Mouse (Mus musculus): ENCODE data around the gene Hoxb4.

Hoxb4 gene

GRCm38 (mm10) chr11:96313806-96314428, 4.2 kb upstream of the Hoxb4 start:
- DNase-seq (ENCODE audit: low read depth, low spot score): no peak

- DNase-seq (ENCODE audit: low read depth, low spot score): no peak
These were observed 3.3 kb upstream of the Hoxb4 start for GRCm38 (mm10) chr11:96314671-96315343.

- no peak for DNase-seq (ENCODE audit: low read depth, low spot score)
These were observed 2.8 kb upstream of the Hoxb4 start for GRCm38 (mm10) chr11:96315344-96315681.

- no peak for DNase-seq (ENCODE audit: low read depth, low spot score)
These were observed 1.1 kb upstream of the Hoxb4 start for GRCm38 (mm10) chr11:96316696-96317607.

- DNase-seq (ENCODE audit: low read depth, low spot score): peak; percentile 94
These were observed 452 bp downstream of the Hoxb4 start for GRCm38 (mm10) chr11:96318368-96319070.

GRCm38 (mm10) chr11:96319071-96319902, 1.2 kb downstream of the Hoxb4 start:
- DNase-seq (ENCODE audit: low read depth, low spot score): peak; percentile 74

- DNase-seq (ENCODE audit: low read depth, low spot score): peak; percentile 76
These were observed 1.8 kb downstream of the Hoxb4 start for GRCm38 (mm10) chr11:96319910-96320309.

- no peak for DNase-seq (ENCODE audit: low read depth, low spot score)
These were observed 2.6 kb downstream of the Hoxb4 start for GRCm38 (mm10) chr11:96320688-96321087.

- DNase-seq (ENCODE audit: low read depth, low spot score): no peak
These were observed 3.8 kb downstream of the Hoxb4 start for GRCm38 (mm10) chr11:96321846-96322245.

GRCm38 (mm10) chr11:96322738-96323137, 4.7 kb downstream of the Hoxb4 start:
- no peak for DNase-seq (ENCODE audit: low read depth, low spot score)

- no peak for DNase-seq (ENCODE audit: low read depth, low spot score)
These were observed 5.1 kb downstream of the Hoxb4 start, which contains the start of gene Hoxb3 for GRCm38 (mm10) chr11:96323154-96323553. Hoxb3 (plus strand) TSS chr11:96323326.

GRCm38 (mm10) chr11:96324125-96324524, 6.1 kb downstream of the Hoxb4 start:
- no peak for DNase-seq (ENCODE audit: low read depth, low spot score)

- no peak for DNase-seq (ENCODE audit: low read depth, low spot score)
These were observed 6.9 kb downstream of the Hoxb4 start for GRCm38 (mm10) chr11:96324965-96325364.

- DNase-seq (ENCODE audit: low read depth, low spot score): peak; percentile 66
These were observed 7.7 kb downstream of the Hoxb4 start for GRCm38 (mm10) chr11:96325747-96326212.

- peak; percentile 41 for DNase-seq (ENCODE audit: low read depth, low spot score)
These were observed 8.6 kb downstream of the Hoxb4 start for GRCm38 (mm10) chr11:96326705-96327104.

- DNase-seq (ENCODE audit: low read depth, low spot score): no peak
These were observed 9.1 kb downstream of the Hoxb4 start for GRCm38 (mm10) chr11:96327122-96327521.

- no peak for DNase-seq (ENCODE audit: low read depth, low spot score)
These were observed 9.7 kb downstream of the Hoxb4 start for GRCm38 (mm10) chr11:96327750-96328149.

- no peak for DNase-seq (ENCODE audit: low read depth, low spot score)
These were observed 10.5 kb downstream of the Hoxb4 start for GRCm38 (mm10) chr11:96328605-96329004.

GRCm38 (mm10) chr11:96332105-96332504, 14.0 kb downstream of the Hoxb4 start:
- peak; percentile 72 for DNase-seq (ENCODE audit: low read depth, low spot score)

- peak; percentile 46 for DNase-seq (ENCODE audit: low read depth, low spot score)
These were observed 14.6 kb downstream of the Hoxb4 start for GRCm38 (mm10) chr11:96332618-96333032.
